Comparison of ENCODE assay signal across 37 mouse cellular contexts in genomic region chr6:147028396-147028795, GRCm38 (mm10). TPM values are rescaled to one million over a fixed set of nuclear protein-coding genes. Genes with fewer than 3 reads are reported as not detected.
"Had no signal": no experiment of that assay in that cellular context is flagged by ENCODE, and none has a peak within 500 bp of the region (broad histone marks: within the 10 kb centered on the region; RNA-seq: fewer than 3 reads in every experiment).

No protein-coding gene starts in this region.

- ATAC-seq: liver, embryonic 12.5 days; liver, postnatal 0 days; lung, postnatal 0 days; midbrain, embryonic 13.5 days; midbrain, embryonic 15.5 days; midbrain, embryonic 16.5 days had no signal

- H3K9ac ChIP-seq: limb, embryonic 12.5 days; limb, embryonic 13.5 days; limb, embryonic 15.5 days; liver, embryonic 12.5 days; liver, embryonic 13.5 days; liver, embryonic 14.5 days; liver, embryonic 15.5 days; liver, postnatal 0 days; lung, embryonic 14.5 days; lung, embryonic 15.5 days; midbrain, embryonic 12.5 days; midbrain, embryonic 13.5 days; midbrain, embryonic 15.5 days; neural tube, embryonic 12.5 days had no signal

- H3K27me3 ChIP-seq: limb, embryonic 12.5 days; limb, embryonic 13.5 days; limb, embryonic 15.5 days; liver, embryonic 12.5 days; liver, embryonic 13.5 days; liver, embryonic 15.5 days; lung, embryonic 15.5 days; megakaryocyte, embryonic 14.5 days; midbrain, embryonic 12.5 days; midbrain, embryonic 13.5 days; midbrain, embryonic 15.5 days; neural tube, embryonic 12.5 days had no signal

- H3K9me3 ChIP-seq: limb, embryonic 10.5 days; limb, embryonic 12.5 days; limb, embryonic 13.5 days; limb, embryonic 15.5 days; liver, embryonic 12.5 days; liver, embryonic 13.5 days; liver, embryonic 15.5 days; lung, embryonic 15.5 days; megakaryocyte, embryonic 14.5 days; midbrain, embryonic 10.5 days; midbrain, embryonic 12.5 days; midbrain, embryonic 13.5 days; midbrain, embryonic 15.5 days; neural tube, embryonic 12.5 days had no signal

- H3K36me3 ChIP-seq: midbrain, embryonic 12.5 days; midbrain, embryonic 13.5 days; midbrain, embryonic 15.5 days; neural tube, embryonic 12.5 days had no signal

- H3K27ac ChIP-seq: limb, embryonic 10.5 days; limb, embryonic 12.5 days; limb, embryonic 13.5 days; limb, embryonic 15.5 days; liver, embryonic 12.5 days; liver, embryonic 13.5 days; liver, embryonic 14.5 days; liver, embryonic 15.5 days; lung, embryonic 15.5 days; macrophage; midbrain, embryonic 10.5 days; midbrain, embryonic 12.5 days; midbrain, embryonic 13.5 days; midbrain, embryonic 15.5 days; neural tube, embryonic 12.5 days had no signal

- H3K4me3 ChIP-seq: limb, embryonic 10.5 days; limb, embryonic 12.5 days; limb, embryonic 13.5 days; limb, embryonic 15.5 days; liver, embryonic 12.5 days; liver, embryonic 13.5 days; liver, embryonic 15.5 days; lung, embryonic 15.5 days; megakaryocyte, embryonic 14.5 days; midbrain, embryonic 10.5 days; midbrain, embryonic 12.5 days; midbrain, embryonic 13.5 days; midbrain, embryonic 15.5 days; myocyte; neural tube, embryonic 12.5 days had no signal

- H3K4me2 ChIP-seq: limb, embryonic 12.5 days; limb, embryonic 13.5 days; limb, embryonic 15.5 days; liver, embryonic 11.5 days; liver, embryonic 12.5 days; liver, embryonic 13.5 days; liver, embryonic 15.5 days; lung, embryonic 14.5 days; lung, embryonic 15.5 days; midbrain, embryonic 11.5 days; midbrain, embryonic 12.5 days; midbrain, embryonic 13.5 days; midbrain, embryonic 15.5 days; neural tube, embryonic 12.5 days had no signal

- DNase-seq: left cerebral cortex, postnatal 4 days; liver; liver, embryonic 13.5 days; liver, postnatal 0 days; lung, adult 18-20 months; lung, adult 2 months; lung, embryonic 14.5 days; lung, postnatal 10 days; lung, postnatal 14 days; lung, postnatal 36 days; lung, postnatal 4 days; midbrain, embryonic 14.5 days had no signal

- H3K4me1 ChIP-seq: limb, embryonic 10.5 days; limb, embryonic 12.5 days; limb, embryonic 13.5 days; limb, embryonic 15.5 days; liver, embryonic 12.5 days; liver, embryonic 13.5 days; liver, embryonic 15.5 days; lung, embryonic 15.5 days; megakaryocyte, embryonic 14.5 days; midbrain, embryonic 10.5 days; midbrain, embryonic 12.5 days; midbrain, embryonic 13.5 days; midbrain, embryonic 15.5 days had no signal

RNA-seq across cellular contexts. Expression of gene Rep15, which starts 4.0 kb away (rescaled TPM):
- total RNA-seq: megakaryocyte progenitor cell, adult 5-6 weeks had no signal

RNA-seq across cellular contexts. Expression of gene Mansc4, which starts 58.4 kb away (rescaled TPM):
- total RNA-seq: megakaryocyte progenitor cell, adult 5-6 weeks; megakaryocyte, adult 5-6 weeks; megakaryocyte-erythroid progenitor cell, adult 5-6 weeks; monocyte, adult 5-6 weeks had no signal
- polyA plus RNA-seq: liver, embryonic 13.5 days; liver, embryonic 14.5 days; liver, embryonic 16.5 days; liver, postnatal 0 days; macrophage had no signal
